Mouse (Mus musculus): ENCODE measurements around the gene Cenph.

GRCm38 (mm10) chr13:100753011-100753410 lies 22.7 kb downstream of the Cenph start:
- no peak for TF ChIP-seq CEBPB (IDR thresholded peaks at IDR 0.05; ENCODE audit: insufficient read depth, poor library complexity, severe bottlenecking)
- no peak for TF ChIP-seq POLR2A (IDR thresholded peaks at IDR 0.05; ENCODE audit: insufficient read length, low read depth)
- TF ChIP-seq MYOG (IDR thresholded peaks at IDR 0.05; ENCODE audit: control insufficient read depth in 1 of 3, insufficient read depth in 1 of 3, insufficient read length in 2 of 3, low read depth in 2 of 3), result no peak
- no peak for TF ChIP-seq POLR2AphosphoS2 (IDR thresholded peaks at IDR 0.05; ENCODE audit: insufficient read length, low read depth)
- no peak for TF ChIP-seq MAX (IDR thresholded peaks at IDR 0.05; ENCODE audit: low read depth)
- TF ChIP-seq USF1 (IDR thresholded peaks at IDR 0.05; ENCODE audit: low read depth), result no peak
- TF ChIP-seq TCF12 (IDR thresholded peaks at IDR 0.05; ENCODE audit: insufficient read depth, poor library complexity, severe bottlenecking), result no peak
- no peak for TF ChIP-seq REST (IDR thresholded peaks at IDR 0.05; ENCODE audit: insufficient read depth, insufficient read length)
- no peak for TF ChIP-seq E2F4 (IDR thresholded peaks at IDR 0.05; ENCODE audit: insufficient read depth)
- TF ChIP-seq MYOD1 (IDR thresholded peaks at IDR 0.05; ENCODE audit: control insufficient read depth in 1 of 3, insufficient read length in 2 of 3, low read depth in 2 of 3), result no peak
- no peak for TF ChIP-seq TCF3 (IDR thresholded peaks at IDR 0.05; ENCODE audit: insufficient read length, low read depth)
- TF ChIP-seq SRF (IDR thresholded peaks at IDR 0.05; ENCODE audit: control insufficient read depth, insufficient read length, low read depth), result no peak
